Mouse (Mus musculus) lung, embryonic 16.5 days (tissue): Measurements from ENCODE around the gene P2ry6. TPM values are rescaled to one million over a fixed set of nuclear protein-coding genes. Genes with fewer than 3 reads are reported as not detected.
A peak's percentile ranks its signal among the peaks of the same experiment; 100 is the strongest.

Source experiments
- ATAC-seq: fragments of 200-750 bp; cut with Nextera tagmentation; 2 replicates; pipeline ENCODE4 v1.8.0; 2017; ENCODE audit warnings: low read depth, mild to moderate bottlenecking, moderate library complexity
- H3K27ac ChIP-seq: fragments of 300-500 bp; sonication (generic); 2 replicates; pipeline ENCODE4 v1.5.1; 2014; ENCODE audit warnings: mild to moderate bottlenecking, control low read depth, low read length
- H3K27me3 ChIP-seq: fragments of 300-500 bp; sonication (generic); 2 replicates; pipeline ENCODE4 v1.6.1; 2014; ENCODE audit warnings: low read depth, low read length, mixed read lengths; ENCODE audit not compliant: control insufficient read depth, insufficient read depth
- H3K36me3 ChIP-seq: fragments of 300-500 bp; sonication (generic); 2 replicates; pipeline ENCODE4 v1.6.1; 2014; ENCODE audit warnings: low read length; ENCODE audit not compliant: control insufficient read depth, insufficient read depth
- H3K4me1 ChIP-seq: fragments of 300-500 bp; sonication (generic); replicated peaks from 2 replicates; pipeline ENCODE4 v1.6.1; 2014; ENCODE audit warnings: low read length, mixed read lengths; ENCODE audit not compliant: control insufficient read depth, insufficient read depth
- H3K4me2 ChIP-seq: fragments of 300-500 bp; sonication (generic); 2 replicates; pipeline ENCODE4 v1.6.1; 2014; ENCODE audit warnings: low read depth, low read length, control low read depth
- H3K4me3 ChIP-seq: fragments of 300-500 bp; sonication (generic); 2 replicates; pipeline ENCODE4 v1.5.1; 2014; ENCODE audit warnings: mild to moderate bottlenecking, low read length, control low read depth
- H3K9ac ChIP-seq: fragments of 300-500 bp; sonication (generic); 2 replicates; pipeline ENCODE4 v1.6.1; 2014; ENCODE audit warnings: low read length, control low read depth
- H3K9me3 ChIP-seq: fragments of 300-500 bp; sonication (generic); 2 replicates; pipeline ENCODE4 v1.6.1; 2016; ENCODE audit warnings: low read length; ENCODE audit not compliant: control insufficient read depth
- WGBS: fragments of 180-500 bp; shearing (Covaris S2); extraction: QIAGEN DNeasy Blood & Tissue Kit; methylation state at CpG from one replicate; pipeline ENCODE4 v1.1.7; 2014; 5-methylcytosine and 5-hydroxymethylcytosine counted together
- polyA plus RNA-seq: library from polyadenylated mRNA; unstranded; fragments of >200 nt; fragmentation: Nextera tagmentation; extraction: Ambion mirVana; gene quantifications from 2 replicates; pipeline ENCODE4 v1.2.1, GENCODE M21; 2015

P2ry6 gene
- polyA plus RNA-seq, 1 experiment from 2014 or later: 10.1 TPM

- peak overlapping the region; percentile 98 for H3K9ac ChIP-seq
- no peaks in the 10 kb centered on the region for H3K27me3 ChIP-seq
- peak overlapping the region; percentile 12; the same call in 1 of the 2 replicates for H3K27ac ChIP-seq
- no peak for ATAC-seq
- H3K4me1 ChIP-seq: peaks cover 78% of the 10 kb centered on the region
- no peaks in the 10 kb centered on the region for H3K9me3 ChIP-seq
- 14% methylated on average over 9 of the region's 9 CpGs for WGBS
- H3K4me2 ChIP-seq: peak overlapping the region; percentile 96
- H3K4me3 ChIP-seq: peak overlapping the region; percentile 86
- peaks cover 4% of the 10 kb centered on the region; the same call in 1 of the 2 replicates for H3K36me3 ChIP-seq
These were observed 46.0 kb downstream of the P2ry6 start for GRCm38 (mm10) chr7:100928456-100928855.

DNA sequence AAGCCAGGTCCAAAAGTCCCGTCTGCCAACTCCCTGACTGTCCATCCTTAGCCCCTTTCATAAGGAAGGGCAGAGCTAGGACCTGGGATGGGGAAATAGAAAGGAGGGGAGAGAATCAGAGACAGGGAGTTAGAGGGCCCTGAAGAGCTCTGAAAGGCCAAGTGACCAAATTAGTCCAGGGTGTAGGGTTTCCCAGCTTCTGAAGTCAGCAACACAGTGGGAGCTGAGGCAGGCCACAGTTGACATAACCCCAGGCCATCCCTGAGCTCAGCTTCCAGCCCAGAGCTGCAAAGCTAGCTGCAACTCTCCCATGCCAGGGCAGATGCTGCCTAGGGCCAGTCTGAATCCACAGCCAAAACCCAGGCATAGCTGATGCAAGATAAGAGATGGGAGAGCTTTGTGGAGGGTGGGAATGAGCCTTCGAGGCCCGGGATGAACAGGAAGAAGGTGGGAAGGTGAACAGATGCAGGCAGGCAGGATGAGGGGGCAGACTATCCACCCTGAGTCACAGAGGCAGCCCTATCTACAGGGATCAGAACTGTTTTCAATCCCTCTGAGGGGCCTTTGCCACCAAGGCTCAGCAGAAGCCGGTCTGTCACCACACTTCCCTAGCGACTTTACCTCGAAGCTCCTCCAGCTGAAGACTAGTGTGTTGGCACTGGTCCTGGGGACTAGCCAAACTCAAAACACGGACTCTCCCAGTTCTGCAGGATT, 47.0 kb downstream of the P2ry6 start:
- Histone ChIP-seq H3K9ac (peak overlapping the region; percentile 98), H3K4me3 (peak overlapping the region; percentile 86), H3K27me3 (no peaks in the 10 kb centered on the region), H3K27ac (peak overlapping the region; percentile 78), H3K9me3 (no peaks in the 10 kb centered on the region), H3K36me3 (peaks cover 7% of the 10 kb centered on the region; the same call in 1 of the 2 replicates), H3K4me2 (peak overlapping the region; percentile 96), H3K4me1 (peaks cover 81% of the 10 kb centered on the region)
- no peak for ATAC-seq
- 4% methylated on average over 7 of the region's 7 CpGs for WGBS

DNA sequence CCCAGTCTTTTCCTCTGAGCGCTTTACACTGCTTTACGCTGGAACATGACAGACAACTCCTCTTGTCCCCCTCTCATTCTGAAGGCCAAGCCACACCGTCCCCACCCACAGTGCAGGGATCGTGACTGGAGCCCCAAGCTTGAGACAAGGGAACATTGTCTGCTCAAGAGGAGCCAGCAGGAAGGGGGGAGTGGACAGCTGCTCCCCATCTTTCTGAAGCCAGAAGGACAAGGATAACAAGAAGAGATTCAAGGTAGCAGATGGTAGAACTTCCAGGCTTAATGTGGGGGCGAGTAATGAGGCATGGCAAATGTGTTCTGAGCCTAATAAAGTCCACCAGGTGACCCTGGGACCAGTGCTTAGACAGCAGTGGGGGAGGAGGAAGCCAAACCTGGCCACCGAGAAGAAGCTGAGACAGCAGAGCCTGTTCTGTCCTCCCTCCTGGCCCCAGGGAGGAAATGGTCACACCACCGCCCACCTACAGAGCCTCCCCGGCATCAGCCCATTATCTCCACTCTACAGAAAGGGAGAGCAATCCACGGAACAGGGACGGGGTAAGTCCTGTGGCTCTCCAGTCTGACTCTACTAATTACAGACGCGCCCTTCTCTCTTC, 48.0 kb downstream of the P2ry6 start:
- Histone ChIP-seq H3K9ac (peak overlapping the region; percentile 98), H3K9me3 (no peaks in the 10 kb centered on the region), H3K27me3 (no peaks in the 10 kb centered on the region), H3K4me3 (peak overlapping the region; percentile 86), H3K27ac (peak overlapping the region; percentile 78), H3K4me1 (peaks cover 90% of the 10 kb centered on the region), H3K4me2 (peak overlapping the region; percentile 96), H3K36me3 (peaks cover 11% of the 10 kb centered on the region)
- WGBS: 5% methylated on average over 12 of the region's 12 CpGs
- ATAC-seq: no peak

DNA sequence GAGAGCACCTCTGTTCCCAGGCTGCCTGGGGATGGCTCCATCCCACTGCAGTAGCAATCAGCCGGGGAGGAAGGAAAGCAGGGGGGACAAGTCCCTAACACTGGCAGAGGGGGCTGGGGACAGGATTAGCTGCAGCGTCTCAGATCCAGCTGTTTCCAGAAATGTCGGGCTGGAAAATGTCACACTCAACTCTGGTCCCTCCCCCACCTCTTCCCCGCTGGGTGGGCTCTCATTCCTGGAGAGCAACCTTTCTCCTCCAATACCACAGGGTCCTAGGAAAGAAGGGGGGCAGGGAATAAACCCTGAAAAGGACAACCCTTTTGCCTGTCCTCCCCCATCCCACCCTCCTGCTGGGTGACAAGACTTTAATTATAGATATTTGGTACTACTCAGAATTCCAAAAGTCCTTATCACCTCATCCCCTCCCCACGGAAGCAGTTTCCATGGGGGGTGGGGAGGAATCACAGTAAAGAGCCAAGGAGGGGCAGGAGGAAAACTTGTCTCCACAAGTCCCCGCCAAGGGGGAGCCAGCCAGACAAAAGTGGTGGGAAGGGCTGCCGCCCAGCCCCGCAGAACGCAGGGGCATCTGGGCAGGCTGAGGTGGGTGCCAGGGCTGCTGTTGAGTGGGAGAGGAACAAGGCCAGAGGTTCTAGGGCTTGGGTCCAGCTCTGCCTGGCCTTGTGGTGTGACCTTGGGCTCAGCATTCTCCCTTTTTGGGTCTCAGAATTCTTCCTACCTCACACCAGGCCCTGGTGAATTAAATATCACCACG, 49.6 kb downstream of the P2ry6 start:
- peak overlapping the region; percentile 98 for H3K9ac ChIP-seq
- H3K27ac ChIP-seq: peak overlapping the region; percentile 78
- H3K36me3 ChIP-seq: peaks cover 17% of the 10 kb centered on the region
- H3K4me1 ChIP-seq: peaks cover 96% of the 10 kb centered on the region
- H3K9me3 ChIP-seq: no peaks in the 10 kb centered on the region
- peak overlapping the region; percentile 86 for H3K4me3 ChIP-seq
- peak; percentile 78 for ATAC-seq
- no peaks in the 10 kb centered on the region for H3K27me3 ChIP-seq
- peak overlapping the region; percentile 96 for H3K4me2 ChIP-seq
- 14% methylated on average over 10 of the region's 10 CpGs for WGBS

- ATAC-seq: no peak
- 55% methylated on average over 5 of the region's 5 CpGs for WGBS
- peaks cover 96% of the 10 kb centered on the region for H3K4me1 ChIP-seq
- peak overlapping the region; percentile 86 for H3K4me3 ChIP-seq
- H3K27me3 ChIP-seq: no peaks in the 10 kb centered on the region
- H3K9me3 ChIP-seq: no peaks in the 10 kb centered on the region
- peak overlapping the region; percentile 98 for H3K9ac ChIP-seq
- H3K36me3 ChIP-seq: peaks cover 17% of the 10 kb centered on the region
- H3K4me2 ChIP-seq: peak overlapping the region; percentile 96
- peak overlapping the region; percentile 58 for H3K27ac ChIP-seq
These were observed 50.2 kb downstream of the P2ry6 start for GRCm38 (mm10) chr7:100924200-100924599.

GRCm38 (mm10) chr7:100922907-100923306, 51.5 kb downstream of the P2ry6 start:
- H3K9ac ChIP-seq: 0 out of 2 replicates have a peak overlapping the region, but pooled peaks have one; percentile 14
- no peak overlapping the region for H3K27ac ChIP-seq

DNA sequence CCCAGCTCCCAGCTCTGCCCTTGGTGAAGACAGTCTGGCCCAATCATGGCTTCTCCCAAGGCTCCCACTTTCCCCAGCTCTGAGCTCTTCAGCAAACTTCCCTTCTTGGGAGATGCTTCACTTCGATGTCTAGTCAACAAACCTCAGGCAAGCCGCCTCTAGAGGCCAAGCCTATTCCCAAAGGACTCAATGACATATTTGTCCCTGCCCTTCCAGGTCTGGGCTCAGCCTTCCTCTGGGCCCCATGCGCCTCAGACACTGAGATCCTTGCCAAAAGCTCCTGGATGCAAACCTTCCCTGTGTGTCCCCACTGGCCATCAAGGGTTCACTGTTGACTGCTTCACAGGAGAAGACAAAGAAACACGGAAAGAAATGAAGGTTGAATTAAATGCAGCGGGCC, 53.2 kb downstream of the P2ry6 start:
- no peak overlapping the region for H3K9ac ChIP-seq
- 81% methylated on average over 5 of the region's 5 CpGs for WGBS
- H3K4me1 ChIP-seq: peaks cover 94% of the 10 kb centered on the region
- H3K4me3 ChIP-seq: no peak overlapping the region
- H3K9me3 ChIP-seq: no peaks in the 10 kb centered on the region
- ATAC-seq: no peak
- no peak overlapping the region for H3K4me2 ChIP-seq
- H3K36me3 ChIP-seq: peaks cover 19% of the 10 kb centered on the region
- H3K27ac ChIP-seq: 0 out of 2 replicates have a peak overlapping the region, but pooled peaks have one; percentile 34
- H3K27me3 ChIP-seq: no peaks in the 10 kb centered on the region

More at GRCm38 (mm10) chr7:100922907-100923306, 51.5 kb downstream of the P2ry6 start:
- peak overlapping the region; percentile 96; the same call in 1 of the 2 replicates for H3K4me2 ChIP-seq
- no peaks in the 10 kb centered on the region for H3K9me3 ChIP-seq
- WGBS: 65% methylated on average over 4 of the region's 4 CpGs
- H3K27me3 ChIP-seq: no peaks in the 10 kb centered on the region
- no peak for ATAC-seq
- no peak overlapping the region for H3K4me3 ChIP-seq
- peaks cover 96% of the 10 kb centered on the region for H3K4me1 ChIP-seq
- H3K36me3 ChIP-seq: peaks cover 13% of the 10 kb centered on the region

DNA sequence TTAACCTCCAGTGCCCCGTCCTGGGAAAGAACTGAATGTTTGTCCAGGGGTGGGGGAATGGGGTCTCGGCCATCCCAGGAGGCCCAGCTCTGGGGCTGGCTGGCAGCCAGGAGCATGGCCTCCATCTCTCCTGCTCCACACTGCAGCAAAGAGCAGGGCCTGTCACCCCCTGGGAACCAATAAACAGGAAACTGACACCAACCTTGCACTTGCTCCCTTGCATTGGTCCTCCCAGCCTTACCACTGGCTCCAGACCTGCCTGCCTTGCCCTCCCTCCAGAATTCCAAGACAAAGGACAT, 54.7 kb downstream of the P2ry6 start:
- peak overlapping the region; percentile 91 for H3K27ac ChIP-seq
- peaks cover 84% of the 10 kb centered on the region for H3K4me1 ChIP-seq
- WGBS: 0% methylated on average over 2 of the region's 2 CpGs
- H3K4me2 ChIP-seq: peak overlapping the region; percentile 9; the same call in 1 of the 2 replicates
- no peaks in the 10 kb centered on the region for H3K9me3 ChIP-seq
- H3K36me3 ChIP-seq: peaks cover 24% of the 10 kb centered on the region
- peak; percentile 71 for ATAC-seq
- no peaks in the 10 kb centered on the region for H3K27me3 ChIP-seq
- 0 out of 2 replicates have a peak overlapping the region, but pooled peaks have one; percentile 14 for H3K9ac ChIP-seq
- no peak overlapping the region for H3K4me3 ChIP-seq
